Mouse (Mus musculus) embryonic facial prominence, embryonic 12.5 days (tissue): ENCODE results near the gene Nin. TPM values are rescaled to one million over a fixed set of nuclear protein-coding genes. Genes with fewer than 3 reads are reported as not detected.
"Not testable (repeated sequence)": the region's sequence is repeated elsewhere in the genome, so short reads cannot be mapped to it uniquely, and the experiment has no call there.

Experiments
- ATAC-seq: fragments of 200-750 bp; cut with Nextera tagmentation; 2 replicates; pipeline ENCODE4 v1.8.0; 2017; ENCODE audit not compliant: insufficient number of reproducible peaks, insufficient read depth, low FRiP score, low TSS enrichment
- H3K27ac ChIP-seq: fragments of 300-500 bp; sonication (generic); 2 replicates; pipeline ENCODE4 v1.5.1; 2016; ENCODE audit warnings: mild to moderate bottlenecking
- H3K27me3 ChIP-seq: fragments of 300-500 bp; sonication (generic); 2 replicates; pipeline ENCODE4 v1.6.1; 2016; ENCODE audit warnings: mild to moderate bottlenecking, moderate library complexity
- H3K36me3 ChIP-seq: fragments of 300-500 bp; sonication (generic); 2 replicates; pipeline ENCODE4 v1.6.1; 2016; ENCODE audit warnings: mild to moderate bottlenecking
- H3K4me1 ChIP-seq: fragments of 300-500 bp; sonication (generic); 2 replicates; pipeline ENCODE4 v1.6.1; 2016
- H3K4me2 ChIP-seq: fragments of 300-500 bp; sonication (generic); replicated peaks from 2 replicates; pipeline ENCODE4 v1.6.1; 2016; ENCODE audit warnings: mild to moderate bottlenecking, moderate library complexity
- H3K4me3 ChIP-seq: fragments of 300-500 bp; sonication (generic); 2 replicates; pipeline ENCODE4 v1.5.1; 2016; ENCODE audit warnings: mild to moderate bottlenecking
- H3K9ac ChIP-seq: fragments of 300-500 bp; sonication (generic); 2 replicates; pipeline ENCODE4 v1.6.1; 2016; ENCODE audit warnings: mild to moderate bottlenecking, moderate library complexity
- H3K9me3 ChIP-seq: fragments of 300-500 bp; sonication (generic); 2 replicates; pipeline ENCODE4 v1.6.1; 2016; ENCODE audit warnings: mild to moderate bottlenecking, moderate library complexity
- WGBS: fragments of 180-500 bp; shearing (Covaris S2); methylation state at CpG from one replicate; pipeline ENCODE4 v1.1.7; 2016; 5-methylcytosine and 5-hydroxymethylcytosine counted together
- polyA plus RNA-seq: library from polyadenylated mRNA; unstranded; fragments of >200 nt; fragmentation: Nextera tagmentation; extraction: Ambion mirVana; gene quantifications from 2 replicates; pipeline ENCODE4 v1.2.1, GENCODE M21; 2016

The Nin gene
- polyA plus RNA-seq, result 11.5 and 13.5 TPM in 2 replicates

- no peak within 1 kb of the TSS for H3K4me2 ChIP-seq
- peaks cover 8% of the 10 kb centered on the region for H3K27me3 ChIP-seq
- no peaks in the 10 kb centered on the region for H3K9me3 ChIP-seq
- no peak within 1 kb of the TSS for H3K4me3 ChIP-seq
- no peak within 1 kb of the TSS for H3K9ac ChIP-seq
- no peak within 1 kb of the TSS for H3K27ac ChIP-seq
- no peak for ATAC-seq
- no peaks in the 10 kb centered on the region for H3K36me3 ChIP-seq
- H3K4me1 ChIP-seq, result peaks cover 10% of the 10 kb centered on the region; the same call in 1 of the 2 replicates
- WGBS, result 54% methylated on average over 11 of the region's 11 CpGs
Measured at GRCm38 (mm10) chr12:70113351-70113750, at the start of gene Nin. TSS of gene Nin (minus strand) at chr12:70113717.

GRCm38 (mm10) chr12:70161057-70161456, 47.5 kb upstream of the Nin start:
- H3K4me1 ChIP-seq, result no peaks in the 10 kb centered on the region; the same call in 1 of the 2 replicates
- H3K27ac ChIP-seq, result no peak overlapping the region
- H3K4me3 ChIP-seq, result no peak overlapping the region
- H3K36me3 ChIP-seq, result no peaks in the 10 kb centered on the region
- H3K9ac ChIP-seq, result no peak overlapping the region
- H3K27me3 ChIP-seq, result 0 out of 2 replicates have a peak, but pooled peaks cover 3% of the 10 kb centered on the region
- no peaks in the 10 kb centered on the region for H3K9me3 ChIP-seq
- no peak for ATAC-seq
- no peak overlapping the region for H3K4me2 ChIP-seq
- WGBS, result 75% methylated on average over 5 of the region's 5 CpGs

GRCm38 (mm10) chr12:70157292-70158066, 44.0 kb upstream of the Nin start:
- Histone ChIP-seq H3K9ac (no peak overlapping the region), H3K9me3 (no peaks in the 10 kb centered on the region), H3K27ac (no peak overlapping the region), H3K4me1 (peaks cover 3% of the 10 kb centered on the region), H3K4me3 (no peak overlapping the region), H3K27me3 (0 out of 2 replicates have a peak, but pooled peaks cover 3% of the 10 kb centered on the region), H3K36me3 (no peaks in the 10 kb centered on the region), H3K4me2 (no peak overlapping the region)
- WGBS, result 35% methylated on average over 5 of the region's 5 CpGs
- no peak for ATAC-seq

GRCm38 (mm10) chr12:70156222-70156621, 42.7 kb upstream of the Nin start:
- H3K9me3 ChIP-seq, result no peaks in the 10 kb centered on the region
- H3K4me2 ChIP-seq, result no peak overlapping the region
- H3K36me3 ChIP-seq, result no peaks in the 10 kb centered on the region
- no peak overlapping the region for H3K4me3 ChIP-seq
- WGBS, result 71% methylated on average over 6 of the region's 6 CpGs
- ATAC-seq, result no peak
- H3K4me1 ChIP-seq, result peaks cover 3% of the 10 kb centered on the region
- H3K9ac ChIP-seq, result no peak overlapping the region
- no peak overlapping the region for H3K27ac ChIP-seq
- H3K27me3 ChIP-seq, result 0 out of 2 replicates have a peak, but pooled peaks cover 3% of the 10 kb centered on the region

- no peak for ATAC-seq
- Histone ChIP-seq H3K4me2 (no peak within 1 kb of the TSS), H3K4me3 (no peak within 1 kb of the TSS), H3K36me3 (no peaks in the 10 kb centered on the region), H3K9ac (no peak within 1 kb of the TSS), H3K27me3 (0 out of 2 replicates have a peak, but pooled peaks cover 3% of the 10 kb centered on the region), H3K9me3 (no peaks in the 10 kb centered on the region), H3K27ac (no peak within 1 kb of the TSS), H3K4me1 (peaks cover 6% of the 10 kb centered on the region)
- WGBS, result 58% methylated on average over 3 of the region's 3 CpGs
Measured at GRCm38 (mm10) chr12:70153842-70154241, 40.3 kb upstream of the Nin start, which contains the start of gene Abhd12b. TSS of gene Abhd12b (plus strand) at chr12:70154142.

- no peak overlapping the region for H3K27ac ChIP-seq
- H3K27me3 ChIP-seq, result no peaks in the 10 kb centered on the region
- no peak overlapping the region for H3K9ac ChIP-seq
- H3K36me3 ChIP-seq, result no peaks in the 10 kb centered on the region
- peaks cover 16% of the 10 kb centered on the region for H3K4me1 ChIP-seq
- peak overlapping the region; percentile 55 for H3K4me2 ChIP-seq
- no peaks in the 10 kb centered on the region for H3K9me3 ChIP-seq
- 10% methylated on average over 11 of the region's 11 CpGs for WGBS
- ATAC-seq, result no peak
- no peak overlapping the region for H3K4me3 ChIP-seq
Measured at GRCm38 (mm10) chr12:70148631-70149265, 35.2 kb upstream of the Nin start.

- WGBS, result 5% methylated on average over 13 of the region's 13 CpGs
- H3K36me3 ChIP-seq, result no peaks in the 10 kb centered on the region
- H3K27me3 ChIP-seq, result no peaks in the 10 kb centered on the region
- peak overlapping the region; percentile 30 for H3K4me3 ChIP-seq
- no peaks in the 10 kb centered on the region for H3K9me3 ChIP-seq
- 0 out of 2 replicates have a peak overlapping the region, but pooled peaks have one; percentile 54 for H3K27ac ChIP-seq
- H3K4me2 ChIP-seq, result peak overlapping the region; percentile 55
- H3K4me1 ChIP-seq, result peaks cover 16% of the 10 kb centered on the region
- H3K9ac ChIP-seq, result peak overlapping the region; percentile 27; the same call in 1 of the 2 replicates
- no peak for ATAC-seq
Measured at GRCm38 (mm10) chr12:70147986-70148630, 34.6 kb upstream of the Nin start.

- H3K27me3 ChIP-seq, result no peaks in the 10 kb centered on the region
- ATAC-seq, result no peak
- no peak overlapping the region for H3K27ac ChIP-seq
- no peak overlapping the region for H3K4me2 ChIP-seq
- H3K4me3 ChIP-seq, result no peak overlapping the region
- no peaks in the 10 kb centered on the region for H3K36me3 ChIP-seq
- no peak overlapping the region for H3K9ac ChIP-seq
- 89% methylated on average over 6 of the region's 6 CpGs for WGBS
- peaks cover 16% of the 10 kb centered on the region for H3K4me1 ChIP-seq
- H3K9me3 ChIP-seq, result no peaks in the 10 kb centered on the region
Measured at GRCm38 (mm10) chr12:70145586-70145985, 32.1 kb upstream of the Nin start.

- no peak for ATAC-seq
- H3K9ac ChIP-seq, result no peak overlapping the region
- H3K36me3 ChIP-seq, result no peaks in the 10 kb centered on the region
- no peaks in the 10 kb centered on the region for H3K27me3 ChIP-seq
- no peak overlapping the region for H3K4me2 ChIP-seq
- peak overlapping the region; percentile 72 for H3K27ac ChIP-seq
- H3K4me1 ChIP-seq, result peaks cover 16% of the 10 kb centered on the region
- 41% methylated on average over 20 of the region's 20 CpGs for WGBS
- no peaks in the 10 kb centered on the region for H3K9me3 ChIP-seq
- H3K4me3 ChIP-seq, result no peak overlapping the region
Measured at GRCm38 (mm10) chr12:70144637-70145448, 31.3 kb upstream of the Nin start.

GRCm38 (mm10) chr12:70144106-70144587, 30.6 kb upstream of the Nin start:
- H3K4me3 ChIP-seq, H3K9ac ChIP-seq, H3K9me3 ChIP-seq, H3K4me2 ChIP-seq, H3K27me3 ChIP-seq, H3K36me3 ChIP-seq: not testable (repeated sequence)
- peak overlapping the region; percentile 70; the same call in 1 of the 2 replicates for H3K27ac ChIP-seq
- peaks cover 16% of the 10 kb centered on the region for H3K4me1 ChIP-seq
- peak; percentile 68 for ATAC-seq
- 4% methylated on average over 3 of the region's 3 CpGs for WGBS
